Mouse (Mus musculus): ENCODE measurements around the gene Has1. TPM values are rescaled to one million over a fixed set of nuclear protein-coding genes. Genes with fewer than 3 reads are reported as not detected.
"Not testable (repeated sequence)": the region's sequence is repeated elsewhere in the genome, so short reads cannot be mapped to it uniquely, and the experiment has no call there.

Gene Has1
- polyA plus RNA-seq, 1 experiment from 2014 or later: 1.5 TPM

- WGBS: 88% methylated on average over 11 of the region's 11 CpGs
- no peak overlapping the region for H3K4me3 ChIP-seq
- no peaks in the 10 kb centered on the region for H3K27me3 ChIP-seq
- H3K9ac ChIP-seq: no peak overlapping the region
- no peak for ATAC-seq (ENCODE audit: low FRiP score, low read depth)
- H3K4me2 ChIP-seq (replicated peaks): no peak overlapping the region
- H3K4me1 ChIP-seq: no peaks in the 10 kb centered on the region
- H3K9me3 ChIP-seq: no peaks in the 10 kb centered on the region
- no peak overlapping the region for H3K27ac ChIP-seq
- peaks cover 49% of the 10 kb centered on the region for H3K36me3 ChIP-seq
Observed at GRCm38 (mm10) chr17:17866801-17867469, 11.9 kb upstream of the Has1 start.

- Histone ChIP-seq H3K27me3 (no peaks in the 10 kb centered on the region), H3K4me1 (no peaks in the 10 kb centered on the region), H3K36me3 (peaks cover 50% of the 10 kb centered on the region), H3K4me3 (no peak overlapping the region), H3K9ac (no peak overlapping the region), H3K4me2 (replicated peaks) (no peak overlapping the region), H3K9me3 (no peaks in the 10 kb centered on the region), H3K27ac (no peak overlapping the region)
- no peak for ATAC-seq (ENCODE audit: low FRiP score, low read depth)
- WGBS: 49% methylated on average over 2 of the region's 2 CpGs
Observed at GRCm38 (mm10) chr17:17865168-17865567, 10.2 kb upstream of the Has1 start.

- no peaks in the 10 kb centered on the region for H3K4me1 ChIP-seq
- ATAC-seq (ENCODE audit: low FRiP score, low read depth): no peak
- 73% methylated on average over 1 of the region's 1 CpGs for WGBS
- no peak overlapping the region for H3K9ac ChIP-seq
- no peaks in the 10 kb centered on the region for H3K27me3 ChIP-seq
- H3K27ac ChIP-seq: no peak overlapping the region
- no peaks in the 10 kb centered on the region for H3K9me3 ChIP-seq
- no peak overlapping the region for H3K4me2 ChIP-seq (replicated peaks)
- H3K4me3 ChIP-seq: no peak overlapping the region
- H3K36me3 ChIP-seq: peaks cover 64% of the 10 kb centered on the region
Observed at GRCm38 (mm10) chr17:17862360-17862759, 7.4 kb upstream of the Has1 start.

DNA sequence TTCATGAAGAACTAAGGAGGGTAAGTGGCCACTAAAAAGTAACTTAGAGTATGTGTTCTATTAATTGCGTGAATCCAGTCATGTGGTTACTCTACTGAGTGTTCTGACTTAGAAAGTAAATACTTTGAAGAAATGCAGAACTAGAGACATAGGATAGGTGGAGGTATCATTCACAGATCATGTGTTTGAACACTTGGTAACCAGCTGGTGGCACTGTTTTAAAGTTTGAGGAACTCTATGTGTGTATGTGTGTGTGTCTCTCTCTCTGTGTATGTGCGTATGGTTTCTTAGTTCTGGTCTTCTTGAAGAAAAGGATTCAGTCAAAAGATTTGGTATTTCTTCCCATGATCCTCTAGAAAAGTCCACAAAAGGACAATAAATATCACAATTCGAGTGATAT lies 5.1 kb upstream of the Has1 start:
- Histone ChIP-seq H3K4me2 (replicated peaks) (no peak overlapping the region), H3K4me1 (peaks cover 4% of the 10 kb centered on the region), H3K9ac (no peak overlapping the region), H3K9me3 (no peaks in the 10 kb centered on the region), H3K36me3 (peaks cover 47% of the 10 kb centered on the region), H3K27ac (no peak overlapping the region), H3K27me3 (no peaks in the 10 kb centered on the region), H3K4me3 (no peak overlapping the region)
- no peak for ATAC-seq (ENCODE audit: low FRiP score, low read depth)
- 84% methylated on average over 3 of the region's 3 CpGs for WGBS

- peaks cover 20% of the 10 kb centered on the region for H3K36me3 ChIP-seq
- H3K4me1 ChIP-seq: peaks cover 10% of the 10 kb centered on the region
- ATAC-seq (ENCODE audit: low FRiP score, low read depth): no peak
- H3K4me3 ChIP-seq: no peak overlapping the region
- H3K27ac ChIP-seq: no peak overlapping the region
- no peak overlapping the region for H3K9ac ChIP-seq
- no peaks in the 10 kb centered on the region for H3K9me3 ChIP-seq
- no peak overlapping the region for H3K4me2 ChIP-seq (replicated peaks)
- WGBS: 73% methylated on average over 1 of the region's 1 CpGs
- no peaks in the 10 kb centered on the region for H3K27me3 ChIP-seq
Observed at GRCm38 (mm10) chr17:17857446-17857845, 2.4 kb upstream of the Has1 start.

- H3K9ac ChIP-seq: no peak overlapping the region
- peaks cover 10% of the 10 kb centered on the region for H3K4me1 ChIP-seq
- H3K9me3 ChIP-seq: no peaks in the 10 kb centered on the region
- 53% methylated on average over 1 of the region's 1 CpGs for WGBS
- no peak overlapping the region for H3K4me3 ChIP-seq
- H3K27ac ChIP-seq: no peak overlapping the region
- peaks cover 15% of the 10 kb centered on the region; the same call in 1 of the 2 replicates for H3K36me3 ChIP-seq
- ATAC-seq (ENCODE audit: low FRiP score, low read depth): no peak
- H3K27me3 ChIP-seq: no peaks in the 10 kb centered on the region
- H3K4me2 ChIP-seq (replicated peaks): no peak overlapping the region
Observed at GRCm38 (mm10) chr17:17856612-17857011, 1.6 kb upstream of the Has1 start.

DNA sequence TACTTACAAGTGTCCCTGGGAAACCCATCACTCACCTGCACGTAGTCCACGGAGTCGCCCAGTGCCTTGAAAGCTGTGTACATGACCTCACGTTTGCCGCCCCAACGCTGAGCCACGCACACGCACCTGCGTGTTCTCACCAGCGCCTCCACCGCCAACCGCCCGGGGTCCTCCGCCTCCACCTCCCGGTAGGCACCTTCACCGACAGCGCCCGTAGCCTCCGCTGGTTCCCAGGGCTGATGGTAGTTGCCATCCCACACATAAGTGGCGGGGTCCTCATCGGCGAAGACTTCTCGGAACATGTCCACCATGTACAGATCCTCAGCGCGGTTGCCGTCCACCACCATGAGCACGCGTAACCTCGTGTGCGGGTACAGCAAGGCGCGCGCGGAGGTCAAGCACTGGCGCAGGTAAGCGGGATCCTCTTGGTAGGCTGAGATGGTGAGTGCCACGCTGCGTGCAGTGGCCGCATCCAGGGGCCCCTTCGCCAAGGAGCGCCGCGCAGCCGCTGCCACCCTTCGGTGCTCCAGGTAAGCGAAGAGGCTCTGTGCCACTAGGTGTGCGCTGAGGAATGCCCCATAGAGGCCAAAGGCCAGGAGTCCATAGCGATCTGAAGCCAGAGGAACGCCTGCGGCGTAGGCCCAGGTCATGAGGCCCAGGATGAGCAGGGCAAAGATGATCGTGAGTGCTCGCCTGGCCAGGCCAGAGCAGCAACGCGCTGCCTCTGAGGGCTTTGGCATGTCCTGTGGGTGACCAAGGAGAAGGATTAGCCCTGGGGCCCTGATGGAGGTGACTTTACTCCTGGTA lies 4.9 kb downstream of the Has1 start:
- Histone ChIP-seq H3K27me3 (peaks cover 25% of the 10 kb centered on the region), H3K27ac (no peak overlapping the region), H3K9me3 (no peaks in the 10 kb centered on the region), H3K4me1 (peaks cover 6% of the 10 kb centered on the region), H3K9ac (no peak overlapping the region), H3K4me3 (no peak overlapping the region), H3K36me3 (peaks cover 16% of the 10 kb centered on the region), H3K4me2 (replicated peaks) (peak overlapping the region; percentile 16; the same call in 1 of the 2 replicates)
- no peak; the same call in 1 of the 2 replicates for ATAC-seq (ENCODE audit: low FRiP score, low read depth)
- WGBS: 23% methylated on average over 55 of the region's 55 CpGs

GRCm38 (mm10) chr17:17848988-17849387 lies 6.0 kb downstream of the Has1 start:
- Histone ChIP-seq H3K36me3 (peaks cover 16% of the 10 kb centered on the region), H3K4me1 (no peaks in the 10 kb centered on the region), H3K9ac (no peak overlapping the region), H3K27me3 (peaks cover 25% of the 10 kb centered on the region), H3K4me2 (replicated peaks) (no peak overlapping the region), H3K4me3 (no peak overlapping the region), H3K9me3 (no peaks in the 10 kb centered on the region), H3K27ac (no peak overlapping the region)
- 87% methylated on average over 2 of the region's 2 CpGs for WGBS
- no peak for ATAC-seq (ENCODE audit: low FRiP score, low read depth)

DNA sequence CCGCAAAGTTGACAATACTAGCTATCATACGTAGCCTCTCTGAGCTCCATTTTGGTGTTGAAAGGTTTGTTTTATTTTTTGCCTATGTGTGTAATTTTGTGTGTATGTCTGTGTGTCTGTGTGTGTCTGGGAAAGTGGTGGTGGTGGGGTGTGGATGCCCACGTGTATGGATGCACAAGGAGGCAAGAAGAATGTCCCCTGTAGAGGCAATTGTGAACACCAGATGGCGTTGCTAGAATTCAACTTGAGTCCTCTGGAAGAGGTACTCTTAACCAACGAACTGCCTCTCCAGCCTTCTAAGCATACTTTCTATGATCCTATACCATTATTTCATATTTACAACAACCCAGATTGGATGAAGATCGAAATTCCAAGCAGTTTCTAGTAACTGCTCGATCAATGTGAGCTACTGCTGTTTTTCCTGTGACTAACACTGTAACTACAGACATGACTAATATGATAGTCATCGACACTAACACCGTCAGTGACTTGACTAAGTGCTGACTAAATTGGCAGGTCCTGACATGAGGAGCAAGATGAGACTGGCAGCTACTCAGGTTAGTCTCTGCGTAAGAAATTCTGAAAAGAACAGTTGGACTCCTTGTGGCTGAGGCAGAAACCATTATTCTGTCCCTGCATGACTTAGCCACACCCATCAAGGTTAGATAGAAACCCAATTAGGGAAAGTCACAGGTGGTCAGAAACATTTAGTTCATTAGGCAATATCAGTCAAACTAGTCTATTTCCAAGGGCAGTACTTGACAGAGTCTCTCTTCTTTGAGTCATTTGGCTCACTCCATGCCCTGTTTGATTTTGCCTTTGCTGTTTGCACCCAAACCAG lies 9.6 kb downstream of the Has1 start:
- H3K4me1 ChIP-seq: no peaks in the 10 kb centered on the region
- H3K9me3 ChIP-seq: no peaks in the 10 kb centered on the region
- peaks cover 22% of the 10 kb centered on the region for H3K27me3 ChIP-seq
- 74% methylated on average over 10 of the region's 10 CpGs for WGBS
- no peak for ATAC-seq (ENCODE audit: low FRiP score, low read depth)
- H3K4me3 ChIP-seq: no peak overlapping the region
- peaks cover 48% of the 10 kb centered on the region for H3K36me3 ChIP-seq
- no peak overlapping the region for H3K4me2 ChIP-seq (replicated peaks)
- H3K27ac ChIP-seq: no peak overlapping the region
- no peak overlapping the region for H3K9ac ChIP-seq

DNA sequence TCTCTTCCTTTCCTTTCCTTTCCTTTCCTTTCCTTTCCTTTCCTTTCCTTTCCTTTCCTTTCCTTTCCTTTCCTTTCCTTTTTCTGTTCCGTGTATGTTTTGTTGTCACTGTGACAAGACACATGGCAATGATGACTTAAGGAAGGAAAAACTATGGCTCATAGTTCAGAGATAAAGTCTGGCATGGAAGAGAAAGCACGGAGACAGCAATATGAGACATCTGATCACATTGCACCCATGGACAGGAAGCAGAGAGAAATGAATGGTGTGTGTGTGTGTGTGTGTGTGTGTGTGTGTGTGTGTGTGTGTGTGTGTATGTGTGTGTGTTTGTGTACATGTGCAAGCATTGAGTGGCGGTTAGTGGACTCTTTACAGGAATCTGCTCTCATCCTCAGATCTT lies 10.4 kb downstream of the Has1 start:
- Histone ChIP-seq H3K27me3 (peaks cover 14% of the 10 kb centered on the region), H3K36me3 (peaks cover 52% of the 10 kb centered on the region)
- H3K4me2 ChIP-seq (replicated peaks); H3K9me3 ChIP-seq; H3K9ac ChIP-seq; H3K4me3 ChIP-seq; H3K4me1 ChIP-seq; ATAC-seq (ENCODE audit: low FRiP score, low read depth); H3K27ac ChIP-seq: not testable (repeated sequence)
- 84% methylated on average over 3 of the region's 3 CpGs for WGBS

- peaks cover 56% of the 10 kb centered on the region for H3K36me3 ChIP-seq
- no peak overlapping the region for H3K4me2 ChIP-seq (replicated peaks)
- no peaks in the 10 kb centered on the region for H3K9me3 ChIP-seq
- peak; percentile 60 for ATAC-seq (ENCODE audit: low FRiP score, low read depth)
- no peak overlapping the region for H3K9ac ChIP-seq
- H3K4me3 ChIP-seq: no peak overlapping the region
- peaks cover 8% of the 10 kb centered on the region; the same call in 1 of the 2 replicates for H3K27me3 ChIP-seq
- no peak overlapping the region; the same call in 1 of the 2 replicates for H3K27ac ChIP-seq
- WGBS: 73% methylated on average over 27 of the region's 27 CpGs
- H3K4me1 ChIP-seq: peaks cover 3% of the 10 kb centered on the region
Observed at GRCm38 (mm10) chr17:17843534-17844261, 11.3 kb downstream of the Has1 start.

All from limb, embryonic 13.5 days (tissue).